17 mouse cellular contexts compared by ENCODE assay signal in the genomic region with DNA sequence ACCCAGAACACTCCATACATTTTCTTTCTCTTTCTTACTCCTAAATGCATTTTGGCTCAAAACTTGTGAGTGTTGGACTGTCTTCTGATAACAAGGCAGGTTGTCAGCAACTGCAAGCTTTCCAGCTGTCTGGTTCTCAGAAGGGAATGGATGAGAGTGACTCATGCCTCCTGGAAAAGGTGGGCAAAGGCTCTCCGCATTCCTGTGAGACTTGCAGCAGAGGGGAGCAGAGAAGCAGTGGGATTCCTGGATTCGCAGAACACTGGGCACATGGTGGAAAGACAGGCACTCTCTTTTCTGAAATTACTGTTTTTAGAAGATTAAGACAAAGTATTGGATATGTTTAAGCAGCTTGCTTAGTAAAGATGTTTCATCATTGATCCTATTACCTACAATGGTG.
"Had no signal": no experiment of that assay in that cellular context is flagged by ENCODE, and none has a peak within 500 bp of the region (broad histone marks: within the 10 kb centered on the region; RNA-seq: fewer than 3 reads in every experiment).

No protein-coding gene starts in this region.

- ATAC-seq: hindbrain, postnatal 0 days; intestine, embryonic 16.5 days; liver, embryonic 12.5 days had no signal

- DNase-seq: gastrocnemius, adult 2 months; gastrocnemius, postnatal 10 days; gastrocnemius, postnatal 36 days; heart, adult 18-20 months; heart, postnatal 14 days; heart, postnatal 36 days; kidney, adult 11 months; kidney, adult 2 months; kidney, adult 9 months; kidney, postnatal 14 days; kidney, postnatal 36 days; layer of hippocampus, adult 9-11 months; layer of hippocampus, postnatal 36 days; left cerebral cortex, postnatal 4 days had no signal
